Mouse (Mus musculus): ENCODE measurements around the gene Kdelr3.

The Kdelr3 gene

DNA sequence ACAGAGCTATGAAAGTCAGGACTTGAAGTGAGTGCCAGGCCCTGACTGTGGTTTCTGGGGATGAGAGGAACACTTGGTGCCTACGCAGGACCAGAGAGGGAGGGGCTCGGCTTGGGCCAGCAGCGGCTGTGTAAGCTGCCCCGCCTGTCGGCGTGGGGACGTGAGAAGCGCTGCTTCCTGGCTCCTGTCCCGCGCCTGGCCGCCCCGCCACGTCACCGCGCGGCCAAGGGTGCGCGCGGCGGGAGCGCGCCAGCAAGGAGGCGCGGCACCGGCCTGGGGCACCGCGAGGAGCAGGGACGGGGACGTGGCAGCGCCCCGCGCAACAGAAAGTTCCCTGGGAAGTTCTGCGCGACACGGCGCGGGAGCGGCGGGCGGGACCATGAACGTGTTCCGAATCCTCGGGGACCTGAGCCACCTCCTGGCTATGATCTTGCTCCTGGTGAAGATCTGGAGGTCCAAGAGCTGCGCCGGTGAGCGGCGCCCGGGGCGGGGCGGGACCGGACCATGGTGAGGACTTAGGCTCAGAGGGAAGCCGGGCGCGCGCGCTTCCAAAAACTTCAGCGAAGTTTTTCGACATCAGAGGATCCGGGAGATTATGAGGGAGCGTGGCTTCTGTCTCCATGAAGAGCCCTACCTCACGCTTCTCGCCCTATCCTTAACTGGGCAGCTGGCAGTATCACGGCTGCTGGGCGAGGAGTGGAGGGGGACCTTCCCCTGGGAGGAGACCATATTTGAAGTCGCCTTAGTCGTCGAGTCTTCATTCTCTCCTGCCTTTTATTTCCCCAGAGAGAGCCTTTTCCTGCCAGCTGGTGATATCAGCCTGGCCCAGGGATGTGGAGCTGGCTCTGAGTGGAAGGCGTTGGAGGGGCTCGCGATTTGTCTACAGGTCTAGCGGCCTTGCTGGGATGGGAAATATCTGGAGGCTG, at the start of gene Kdelr3:
Gene Kdelr3 (plus strand): TSS at position 241 of the 926 bp plus-strand sequence.
- CTCF ChIA-PET = interaction anchor here in 2 of 4 experiments (0.9 to 2.0 kb wide), 3 partner anchors 12 to 135 kb away, joined by 3 to 7 read pairs (median 6); partner anchors contain the start of genes Dmc1 (in 1 of the 2) and Kcnj4 (in 1 of the 2)
- POLR2A ChIA-PET = interaction anchor here (0.5 to 4.8 kb wide), 50 partner anchors 8 to 1523 kb away, joined by 3 to 48 read pairs (median 3); partner anchors contain the start of genes Ddx17 (in 4 of the 4), Dmc1 (in 2 of the 4), Kcnj4 (in 2 of the 4) and Cby1 (in 1 of the 4)

DNA sequence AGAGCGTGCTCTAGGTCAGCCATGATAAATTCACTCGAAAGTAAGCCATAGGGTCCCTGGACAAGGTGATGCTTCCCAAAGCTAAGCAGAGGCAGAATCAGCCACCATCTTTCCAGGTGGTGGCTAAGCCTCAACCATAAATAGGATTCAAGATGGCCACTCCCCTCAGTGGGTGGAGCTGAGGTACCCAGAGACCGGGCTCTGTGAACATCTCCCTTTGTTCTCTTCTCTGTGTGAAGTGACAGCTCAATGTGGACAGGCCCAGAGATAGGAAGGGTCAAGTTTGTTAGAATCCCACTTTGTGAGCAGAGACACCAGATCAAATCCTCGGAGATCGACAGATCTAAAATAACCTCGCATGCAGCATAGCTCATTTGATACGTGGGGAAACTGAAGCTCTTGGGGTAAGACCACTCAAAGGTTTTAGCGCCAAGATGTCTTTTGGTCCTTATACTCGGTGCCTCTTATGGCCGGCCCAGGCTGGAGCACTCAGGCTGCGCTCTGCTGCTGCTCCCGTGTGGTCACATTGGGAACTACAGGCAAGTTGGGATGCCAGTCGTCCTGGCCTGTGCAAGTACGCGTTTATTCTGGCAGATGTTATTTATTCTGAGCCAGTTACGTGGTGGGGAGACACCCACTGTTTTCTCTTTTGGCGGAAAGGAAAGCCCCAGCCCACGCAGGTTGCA, 49.5 kb upstream of the Kdelr3 start:
- ChIA-PET POLR2A (interaction anchor here in 3 of 4 experiments (0.6 to 3.3 kb wide), 30 partner anchors 12 to 243 kb away, joined by 3 to 17 read pairs (median 4); partner anchors contain the start of genes Ddx17 (in 2 of the 3), Cby1 (in 1 of the 3), Csnk1e (in 1 of the 3) and Fam227a (in 1 of the 3)), CTCF (interaction anchor here (0.6 to 4.4 kb wide), 56 partner anchors 10 to 844 kb away, joined by 3 to 39 read pairs (median 3); partner anchors contain the start of genes Cby1 (in 2 of the 4), Fam227a (in 2 of the 4), Pick1 (in 1 of the 4) and Tmem184b (in 1 of the 4))

DNA sequence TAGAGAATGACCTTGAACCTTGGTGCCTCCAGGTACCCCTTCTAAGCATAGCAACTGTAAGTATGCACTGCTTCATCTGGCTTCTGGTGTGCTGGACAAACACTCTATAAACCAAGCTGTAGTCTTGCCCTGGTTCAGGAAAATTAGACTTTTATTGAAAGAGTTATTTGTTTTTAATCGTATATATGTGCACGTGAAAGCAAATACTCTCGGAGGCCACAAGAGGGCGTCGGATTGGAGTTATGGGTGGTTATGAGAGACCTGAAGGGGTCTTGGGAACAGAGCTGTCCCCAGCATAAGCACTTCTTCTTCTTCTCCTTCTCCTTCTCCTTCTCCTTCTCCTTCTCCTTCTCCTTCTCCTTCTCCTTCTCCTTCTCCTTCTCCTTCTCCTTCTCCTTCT, 46.6 kb upstream of the Kdelr3 start:
- POLR2A ChIA-PET = interaction anchor here in 1 of 4 experiments (1.2 kb wide), 1 partner anchor 77 kb away, joined by 3 read pairs; the partner anchor contains the start of gene Ddx17
- CTCF ChIA-PET = interaction anchor here in 3 of 4 experiments (0.5 to 1.4 kb wide), 23 partner anchors 11 to 201 kb away, joined by 3 to 17 read pairs (median 4); partner anchors contain the start of genes Csnk1e (in 1 of the 3), Ddx17 (in 1 of the 3), Dmc1 (in 1 of the 3) and Fam227a (in 1 of the 3)

DNA sequence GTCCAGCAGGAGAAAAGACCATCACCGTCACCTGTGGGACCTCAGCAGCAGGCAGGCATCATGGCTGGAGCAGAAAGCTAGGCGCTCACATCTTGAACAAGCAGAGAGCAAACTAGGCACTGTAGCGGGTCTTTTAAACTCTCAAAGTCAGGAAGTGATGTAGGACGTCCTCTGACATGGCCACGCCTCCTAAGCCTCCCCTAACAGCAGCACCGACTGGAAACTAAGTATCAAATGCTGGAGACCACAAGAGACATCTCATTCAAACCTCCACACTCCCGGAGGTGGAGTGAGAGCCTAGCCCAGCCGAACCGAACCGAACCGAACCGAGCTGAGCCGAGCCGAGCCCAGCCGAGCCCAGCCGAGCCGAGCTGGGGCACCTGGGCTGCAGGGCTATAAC, 45.6 kb upstream of the Kdelr3 start:
- POLR2A ChIA-PET = interaction anchor here in 3 of 4 experiments (0.6 to 1.9 kb wide), 9 partner anchors 10 to 76 kb away, joined by 3 to 8 read pairs (median 3); partner anchors contain the start of gene Ddx17 (in 2 of the 3)
- CTCF ChIA-PET = interaction anchor here in 1 of 4 experiments (1.0 to 1.7 kb wide), 7 partner anchors 10 to 247 kb away, joined by 3 to 8 read pairs (median 4); partner anchors contain the start of genes Cby1 and Fam227a

DNA sequence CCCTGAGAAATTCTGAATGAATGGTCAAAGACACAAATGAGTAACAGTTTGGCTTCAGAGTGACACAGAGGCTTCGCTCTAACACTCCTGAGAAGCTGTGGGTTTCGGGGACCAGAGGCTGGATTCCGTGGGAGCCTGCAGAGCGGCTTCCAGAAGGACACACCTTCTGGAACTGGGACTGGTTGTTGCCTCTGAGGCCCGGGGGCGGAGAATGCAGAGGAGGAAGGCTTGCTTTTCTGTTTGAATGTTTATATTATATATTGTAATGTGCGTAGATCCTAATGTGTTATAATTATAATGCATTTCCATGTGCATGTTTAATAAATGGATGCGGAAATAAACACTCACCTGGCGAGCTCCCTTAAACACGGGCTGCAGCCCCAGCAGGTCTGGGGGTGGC, 45.1 kb upstream of the Kdelr3 start:
- CTCF ChIA-PET = interaction anchor here in 2 of 4 experiments (0.6 to 1.7 kb wide), 8 partner anchors 10 to 247 kb away, joined by 3 to 8 read pairs (median 4); partner anchors contain the start of genes Cby1 (in 1 of the 2) and Fam227a (in 1 of the 2)
- POLR2A ChIA-PET = interaction anchor here in 3 of 4 experiments (0.6 to 1.9 kb wide), 9 partner anchors 10 to 75 kb away, joined by 3 to 8 read pairs (median 3); partner anchors contain the start of gene Ddx17 (in 1 of the 3)

DNA sequence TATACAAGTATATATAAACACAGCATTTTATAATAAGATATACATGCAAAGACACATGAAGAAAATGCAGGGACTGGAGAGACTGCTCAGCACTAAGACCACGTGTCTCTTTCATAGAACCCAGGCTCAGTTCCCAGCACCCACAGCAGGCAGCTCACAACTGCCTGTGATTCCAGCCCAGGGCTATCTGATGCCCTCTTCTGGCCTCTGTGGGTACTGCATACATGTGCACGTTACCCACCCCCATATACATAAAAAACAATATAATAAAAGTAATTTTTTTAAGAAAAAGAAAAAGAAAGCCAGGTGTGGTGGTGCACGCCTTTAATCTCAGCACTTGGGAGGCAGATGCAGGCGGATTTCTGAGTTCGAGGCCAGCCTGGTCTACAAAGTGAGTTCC, 43.2 kb upstream of the Kdelr3 start:
- POLR2A ChIA-PET = interaction anchor here in 2 of 4 experiments (0.6 to 1.5 kb wide), 3 partner anchors 73 to 185 kb away, joined by 3 to 4 read pairs (median 4); partner anchors contain the start of genes Ddx17 (in 1 of the 2), Dmc1 (in 1 of the 2) and Fam227a (in 1 of the 2)
- CTCF ChIA-PET = interaction anchor here (0.6 to 1.6 kb wide), 24 partner anchors 8 to 1152 kb away, joined by 3 to 7 read pairs (median 3); partner anchors contain the start of genes Cby1 (in 1 of the 4) and Fam227a (in 1 of the 4)

DNA sequence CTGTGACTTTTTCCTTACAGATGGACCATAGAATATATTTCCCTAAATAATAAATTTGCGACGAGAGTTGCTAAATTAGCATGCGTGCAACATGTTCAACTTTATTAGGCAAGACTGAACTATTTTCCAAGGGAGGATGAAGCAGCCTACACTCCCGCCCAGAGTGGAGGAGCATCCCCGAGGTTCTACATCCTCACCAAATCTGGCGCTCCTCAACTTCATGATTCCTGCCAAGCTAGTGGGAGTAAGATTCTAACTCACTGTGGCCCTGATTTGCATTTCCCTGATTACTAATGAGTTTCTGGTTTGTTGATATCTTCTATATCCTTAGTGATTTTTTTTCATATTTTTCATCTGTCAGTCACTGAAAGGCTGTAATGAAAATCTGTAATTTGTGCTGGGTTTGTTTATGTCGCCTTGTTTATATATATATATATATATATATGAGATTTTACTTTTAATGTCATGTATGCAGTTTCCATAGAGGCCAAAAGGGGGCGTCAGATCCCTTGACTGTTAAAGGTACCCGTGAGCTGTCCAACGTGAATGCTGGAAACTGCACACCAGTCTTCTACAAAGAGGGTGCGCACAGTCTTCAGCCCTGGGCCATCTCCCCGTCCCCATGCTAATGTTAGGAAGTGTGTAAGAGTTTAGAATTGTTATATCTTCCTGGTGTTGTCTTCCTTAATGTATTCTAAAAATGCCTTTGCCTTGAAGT, 42.4 kb upstream of the Kdelr3 start:
- ChIA-PET POLR2A (interaction anchor here in 2 of 4 experiments (0.6 to 1.5 kb wide), 2 partner anchors 184 to 898 kb away, joined by 3 to 4 read pairs; partner anchors contain the start of gene Fam227a (in 1 of the 2)), CTCF (interaction anchor here in 3 of 4 experiments (0.6 to 1.6 kb wide), 26 partner anchors 30 to 491 kb away, joined by 3 to 9 read pairs (median 4); partner anchors contain the start of genes Fam227a (in 2 of the 3), Cby1 (in 1 of the 3), Ddx17 (in 1 of the 3) and Gm49486 (in 1 of the 3))

DNA sequence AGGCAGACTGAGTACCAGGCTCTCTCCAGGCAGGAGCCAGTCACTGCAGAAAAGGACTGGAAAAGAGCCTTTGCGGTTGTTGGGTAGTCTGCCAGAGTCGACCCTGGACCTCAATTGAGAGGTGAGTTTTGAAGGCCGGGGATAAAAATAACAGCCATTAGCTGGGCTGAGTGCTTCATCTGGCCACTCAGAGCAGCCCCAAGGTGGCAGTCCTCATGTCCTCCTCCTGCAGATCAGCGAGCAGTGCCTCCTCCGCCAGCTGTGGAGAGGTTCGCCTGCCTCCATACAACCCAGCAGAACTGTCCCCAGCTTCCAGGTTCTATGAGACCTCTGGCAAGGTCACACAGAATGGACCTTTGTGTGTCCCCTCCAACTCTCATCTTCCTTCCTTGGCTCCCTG, 39.0 kb upstream of the Kdelr3 start:
- ChIA-PET CTCF (interaction anchor here in 3 of 4 experiments (0.7 to 1.4 kb wide), 7 partner anchors 10 to 426 kb away, joined by 3 to 7 read pairs (median 4); partner anchors contain the start of gene Fam227a (in 1 of the 3)), POLR2A (interaction anchor here in 2 of 4 experiments (0.6 to 1.0 kb wide), 6 partner anchors 28 to 1274 kb away, joined by 3 to 4 read pairs (median 3); no protein-coding TSS in a partner anchor)

DNA sequence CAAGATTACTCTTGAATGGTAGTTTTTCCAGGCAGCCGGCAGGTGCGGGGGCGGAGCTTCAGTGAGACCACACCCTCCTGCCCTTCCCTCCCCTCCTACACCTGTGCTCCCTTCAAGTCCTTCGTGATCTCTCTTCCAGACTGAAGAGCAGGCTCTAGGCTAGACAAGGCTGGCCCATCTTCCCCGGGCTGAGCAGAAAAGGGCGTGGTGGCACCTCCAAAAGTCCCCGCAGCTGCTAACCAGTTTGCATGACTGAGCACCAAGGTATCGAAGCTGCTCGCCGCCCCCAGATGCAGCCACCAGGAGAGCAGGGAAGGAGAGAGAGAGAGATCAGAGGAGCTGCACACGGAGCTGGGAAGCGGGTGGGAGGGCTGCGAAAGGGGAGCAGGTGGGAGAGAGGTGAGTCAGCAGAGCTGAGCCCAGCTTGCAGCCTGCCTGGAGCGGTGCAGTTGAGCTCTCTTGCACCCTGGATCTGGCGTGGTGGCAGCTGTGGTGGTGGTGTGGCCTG, 35.0 kb upstream of the Kdelr3 start:
- ChIA-PET CTCF (interaction anchor here (0.5 to 1.7 kb wide), 19 partner anchors 9 to 1043 kb away, joined by 3 to 8 read pairs (median 4); partner anchors contain the start of genes Cby1 (in 1 of the 4), Fam227a (in 1 of the 4), Gm49486 (in 1 of the 4) and Pick1 (in 1 of the 4)), POLR2A (interaction anchor here (0.5 to 2.4 kb wide), 19 partner anchors 10 to 228 kb away, joined by 3 to 12 read pairs (median 4); partner anchors contain the start of gene Ddx17 (in 2 of the 4))

DNA sequence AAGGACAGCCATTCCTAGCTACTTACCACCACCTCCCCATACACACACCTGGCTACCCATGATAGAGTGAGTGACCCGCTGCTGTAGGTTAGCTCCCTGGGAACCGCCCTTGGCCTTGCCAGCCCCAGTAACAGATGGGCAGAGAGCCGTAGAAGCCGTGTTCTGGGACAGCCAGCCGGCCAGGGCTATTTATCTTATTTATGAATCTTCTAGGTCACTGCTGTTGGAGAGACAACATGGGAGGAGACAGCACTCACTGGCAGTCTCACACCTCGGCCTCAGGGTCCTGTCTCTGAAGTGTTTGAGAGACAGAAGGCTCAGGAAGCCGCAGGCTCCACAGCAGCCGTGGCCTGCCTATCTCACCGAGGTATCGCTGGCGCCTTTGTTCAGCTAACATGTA, 26.7 kb upstream of the Kdelr3 start:
- CTCF ChIA-PET = interaction anchor here in 1 of 4 experiments (0.5 kb wide), 1 partner anchor 350 kb away, joined by 5 read pairs; no protein-coding TSS in a partner anchor
- POLR2A ChIA-PET = interaction anchor here in 2 of 4 experiments (0.5 to 2.2 kb wide), 5 partner anchors 10 to 129 kb away, joined by 3 to 4 read pairs (median 3); partner anchors contain the start of gene Ddx17 (in 2 of the 2)

DNA sequence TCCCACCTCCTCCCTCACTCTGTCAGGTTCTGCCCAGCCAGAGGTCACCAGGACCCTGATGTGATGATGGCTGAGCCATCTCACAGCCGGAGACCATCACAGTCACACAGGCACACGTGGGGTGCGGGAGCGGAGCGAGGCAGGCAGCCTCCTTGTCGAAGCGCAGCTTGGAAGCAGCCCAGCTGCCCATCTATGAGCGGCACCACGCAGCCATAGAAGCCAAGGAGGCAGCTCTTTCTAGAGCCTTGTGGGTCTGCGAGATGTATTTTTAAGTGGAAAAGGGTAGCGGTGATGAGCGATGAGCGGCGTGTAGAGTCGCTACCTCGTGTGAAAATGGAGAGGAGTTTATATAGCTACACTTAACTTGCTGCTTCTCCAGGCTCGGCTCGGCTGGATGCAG, 22.7 kb upstream of the Kdelr3 start:
- ChIA-PET CTCF (interaction anchor here in 2 of 4 experiments (0.6 to 1.4 kb wide), 4 partner anchors 11 to 155 kb away, joined by 3 to 5 read pairs (median 3); partner anchors contain the start of gene Kcnj4 (in 1 of the 2)), POLR2A (interaction anchor here in 3 of 4 experiments (0.6 to 3.4 kb wide), 6 partner anchors 10 to 54 kb away, joined by 3 to 16 read pairs (median 4); partner anchors contain the start of genes Ddx17 (in 1 of the 3) and Kcnj4 (in 1 of the 3))

DNA sequence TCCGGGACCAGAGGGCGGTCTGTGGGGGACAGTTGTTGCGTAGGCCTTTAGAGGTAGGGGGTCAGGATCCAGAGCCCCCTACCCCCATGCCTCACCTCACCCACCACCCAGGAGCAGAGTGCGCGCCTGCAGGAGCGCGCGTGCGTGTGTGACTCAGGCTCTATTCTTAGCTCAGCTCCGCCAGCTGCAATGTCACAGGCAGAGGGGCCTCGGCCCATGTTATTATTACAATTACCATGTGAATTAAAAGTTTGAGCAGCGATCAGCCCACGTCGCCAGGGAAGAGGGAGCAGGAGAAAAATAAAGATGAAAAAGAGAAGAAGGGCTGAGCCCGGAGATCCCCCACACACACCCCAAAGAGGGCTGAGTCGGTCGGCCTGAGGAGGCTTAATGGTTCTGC, 16.1 kb upstream of the Kdelr3 start:
- CTCF ChIA-PET = interaction anchor here in 1 of 4 experiments (0.5 kb wide), 1 partner anchor 427 kb away, joined by 3 read pairs; no protein-coding TSS in a partner anchor
- POLR2A ChIA-PET = interaction anchor here in 3 of 4 experiments (0.9 to 2.0 kb wide), 7 partner anchors 10 to 190 kb away, joined by 3 to 5 read pairs (median 3); partner anchors contain the start of genes Cby1 (in 1 of the 3), Ddx17 (in 1 of the 3), Dmc1 (in 1 of the 3) and Gtpbp1 (in 1 of the 3)

DNA sequence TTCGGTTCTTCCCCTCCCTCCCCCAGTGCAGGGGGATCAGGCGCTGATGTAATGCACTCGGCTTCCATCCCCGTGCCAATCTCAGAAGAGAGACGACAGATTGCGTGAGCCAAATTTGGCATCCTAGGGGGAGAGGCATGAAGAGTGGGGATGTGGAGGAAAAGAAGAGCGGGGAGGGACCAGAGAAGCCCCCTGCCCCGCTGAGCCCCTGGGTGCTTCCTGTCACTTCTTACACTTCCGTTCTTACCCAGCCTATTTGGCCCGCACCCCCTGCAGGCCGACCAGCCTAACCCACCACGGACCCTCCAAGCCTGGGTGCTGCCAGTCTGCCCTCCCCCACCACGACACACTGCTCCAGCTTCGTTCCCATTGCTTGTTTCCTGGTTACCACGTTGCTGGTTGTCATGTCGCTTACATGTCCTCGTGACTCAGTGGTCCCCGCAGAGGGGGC, 13.3 kb upstream of the Kdelr3 start:
- POLR2A ChIA-PET = interaction anchor here in 2 of 4 experiments (0.7 to 4.0 kb wide), 4 partner anchors 12 to 86 kb away, joined by 3 to 18 read pairs (median 3); partner anchors contain the start of genes Ddx17 (in 1 of the 2) and Kdelr3 (in 1 of the 2)
- CTCF ChIA-PET = no interaction called here

DNA sequence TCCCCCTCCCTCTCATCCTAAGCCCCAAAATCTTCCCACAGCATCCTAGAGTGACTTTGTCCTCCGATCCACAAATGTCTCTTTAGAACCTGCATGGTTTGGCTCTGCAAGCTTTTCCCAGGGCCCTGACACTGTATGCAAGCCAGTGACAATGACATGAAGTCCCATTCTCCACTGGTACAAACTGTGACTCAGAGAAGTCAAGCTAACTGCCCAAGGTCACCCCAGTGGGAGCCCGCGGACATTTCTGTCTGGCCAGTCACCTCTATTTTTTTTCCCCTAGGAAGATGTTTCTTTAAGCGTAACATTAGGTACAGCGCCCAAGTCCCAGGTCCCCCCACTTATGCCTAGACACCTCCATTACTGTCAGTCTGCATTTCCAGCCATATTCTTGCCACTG, 12.8 kb upstream of the Kdelr3 start:
- CTCF ChIA-PET = interaction anchor here in 1 of 4 experiments (1.9 kb wide), 1 partner anchor 13 kb away, joined by 7 read pairs; the partner anchor contains the start of gene Kdelr3
- POLR2A ChIA-PET = interaction anchor here in 3 of 4 experiments (0.6 to 4.0 kb wide), 8 partner anchors 10 to 698 kb away, joined by 3 to 18 read pairs (median 4); partner anchors contain the start of genes Ddx17 (in 1 of the 3), Josd1 (in 1 of the 3) and Kdelr3 (in 1 of the 3)
